Mouse (Mus musculus) limb, embryonic 14.5 days (tissue): ENCODE data around the gene 1700122O11Rik. TPM values are rescaled to one million over a fixed set of nuclear protein-coding genes. Genes with fewer than 3 reads are reported as not detected.

ENCODE experiments used
- ATAC-seq: fragments of 200-750 bp; cut with Nextera tagmentation; 2 replicates; pipeline ENCODE4 v1.8.0; 2017; ENCODE audit warnings: low read depth, moderate number of reproducible peaks, moderate TSS enrichment; ENCODE audit not compliant: low FRiP score
- DNase-seq: peaks from one replicate; pipeline ENCODE4 v3.0.0-alpha.2; 2015; ENCODE audit warnings: low spot score
- H3K27ac ChIP-seq: fragments of 300-500 bp; sonication (generic); replicated peaks from 2 replicates; pipeline ENCODE4 v1.5.1; 2014; ENCODE audit warnings: low read depth, mild to moderate bottlenecking, low read length, moderate library complexity, mixed read lengths
- H3K27me3 ChIP-seq: fragments of 300-500 bp; sonication (generic); 2 replicates; pipeline ENCODE4 v1.6.1; 2014; ENCODE audit warnings: low read length, mixed read lengths; ENCODE audit not compliant: control insufficient read depth, insufficient read depth
- H3K36me3 ChIP-seq: fragments of 300-500 bp; sonication (generic); 2 replicates; pipeline ENCODE4 v1.6.1; 2014; ENCODE audit warnings: mild to moderate bottlenecking, low read length, moderate library complexity, mixed read lengths; ENCODE audit not compliant: control insufficient read depth, insufficient read depth
- H3K4me1 ChIP-seq: fragments of 300-500 bp; sonication (generic); 2 replicates; pipeline ENCODE4 v1.6.1; 2014; ENCODE audit warnings: antibody characterized with exemption, low read length, mixed read lengths; ENCODE audit not compliant: control insufficient read depth, insufficient read depth
- H3K4me2 ChIP-seq: fragments of 300-500 bp; sonication (generic); replicated peaks from 2 replicates; pipeline ENCODE4 v1.6.1; 2014; ENCODE audit warnings: low read depth, mild to moderate bottlenecking, low read length, moderate library complexity; ENCODE audit not compliant: severe bottlenecking
- H3K4me3 ChIP-seq: fragments of 300-500 bp; sonication (generic); replicated peaks from 2 replicates; pipeline ENCODE4 v1.5.1; 2014; ENCODE audit warnings: low read length
- H3K9ac ChIP-seq: fragments of 300-500 bp; sonication (generic); 2 replicates; pipeline ENCODE4 v1.6.1; 2014; ENCODE audit warnings: mild to moderate bottlenecking, low read depth, low read length, moderate library complexity; ENCODE audit not compliant: severe bottlenecking
- H3K9me3 ChIP-seq: fragments of 300-500 bp; sonication (generic); 2 replicates; pipeline ENCODE4 v1.6.1; 2016; ENCODE audit warnings: low read length; ENCODE audit not compliant: control insufficient read depth
- POLR2A ChIP-seq: fragments of 200-500 bp; IDR thresholded peaks from 2 replicates; pipeline ENCODE4 v1.8.0; 2012; ENCODE audit warnings: inconsistent platforms, mild to moderate bottlenecking, moderate library complexity, borderline replicate concordance; ENCODE audit not compliant: insufficient read depth, insufficient read length; ENCODE audit errors: extremely low read depth
- WGBS: fragments of 180-500 bp; shearing (Covaris S2); extraction: QIAGEN DNeasy Blood & Tissue Kit; methylation state at CpG from one replicate; pipeline ENCODE4 v1.1.7; 2014; 5-methylcytosine and 5-hydroxymethylcytosine counted together
- polyA plus RNA-seq, 2 experiments: library from polyadenylated mRNA; depleted of rRNA in 1 of 2; stranded (reverse) in 1 of 2; unstranded in 1 of 2; fragments of >200 nt; fragmentation: Nextera tagmentation in 1 of 2; extraction: Ambion mirVana in 1 of 2; gene quantifications; 2 replicates each; pipeline versions ENCODE4 v1.2.1 to v1.2.3; 2012 to 2014

The 1700122O11Rik gene
- polyA plus RNA-seq, 2 experiments = not detected

DNA sequence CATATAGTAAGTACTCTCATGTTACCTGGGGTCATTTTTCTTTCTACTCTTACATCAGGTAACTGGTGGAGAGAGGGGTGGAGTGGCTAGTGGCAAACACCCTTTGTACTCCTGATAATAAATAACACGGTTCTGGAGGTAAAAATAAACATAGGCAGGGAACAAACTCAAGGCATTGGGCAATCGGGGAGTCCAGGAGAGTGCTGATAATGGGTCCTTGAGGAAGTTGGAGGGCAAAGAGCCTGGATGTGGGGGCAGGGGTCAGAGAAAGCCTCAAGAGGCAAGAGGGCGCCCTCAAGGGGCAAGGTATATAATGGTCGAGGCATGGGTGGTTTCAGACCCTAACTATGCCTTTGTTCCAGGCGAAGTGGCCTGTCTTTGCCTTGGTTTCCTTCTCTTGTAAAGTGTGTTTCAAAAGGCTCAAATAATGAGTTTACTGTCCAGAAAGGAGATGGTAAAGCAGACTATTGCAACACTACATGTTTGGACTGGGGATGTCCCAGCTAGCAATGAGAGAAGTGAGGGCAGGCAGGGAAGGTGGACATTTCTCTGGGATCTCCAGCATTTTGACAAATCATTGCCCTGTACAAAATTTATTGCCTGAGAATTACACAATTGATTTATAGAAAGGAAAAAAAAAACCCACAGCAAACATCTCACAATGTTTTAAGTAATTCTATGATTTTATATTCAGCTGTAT is 13.7 kb upstream of the 1700122O11Rik start:
- no peak overlapping the region for H3K27ac ChIP-seq
- no peak for TF ChIP-seq POLR2A
- H3K4me3 ChIP-seq = no peak overlapping the region
- H3K9me3 ChIP-seq = no peaks in the 10 kb centered on the region
- no peaks in the 10 kb centered on the region for H3K36me3 ChIP-seq
- H3K4me2 ChIP-seq = no peak overlapping the region
- peaks cover 4% of the 10 kb centered on the region; the same call in 1 of the 2 replicates for H3K4me1 ChIP-seq
- ATAC-seq (no peak), DNase-seq (no peak)
- no peak overlapping the region for H3K9ac ChIP-seq
- WGBS = 68% methylated on average over 5 of the region's 5 CpGs
- no peaks in the 10 kb centered on the region for H3K27me3 ChIP-seq

DNA sequence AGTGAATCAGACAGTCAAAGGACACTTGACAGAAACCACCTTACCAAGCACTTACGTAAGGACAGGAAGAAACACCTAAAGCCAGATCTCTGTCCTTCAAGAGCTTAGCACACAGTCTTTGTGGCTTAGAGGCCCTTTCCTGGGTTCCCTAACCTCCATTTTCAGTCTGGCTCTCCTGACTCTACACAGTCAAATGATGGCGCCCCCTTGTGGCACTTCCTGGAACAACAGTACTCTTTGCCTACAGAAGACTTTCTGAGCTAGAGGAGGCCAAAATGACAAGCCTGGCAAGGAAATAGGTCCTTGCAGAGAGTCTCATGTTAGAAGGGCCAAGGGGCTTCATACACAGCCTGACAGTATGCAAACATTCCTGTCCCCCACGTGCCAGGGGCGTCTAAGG is 7.5 kb upstream of the 1700122O11Rik start:
- H3K4me1 ChIP-seq = peaks cover 16% of the 10 kb centered on the region
- no peak for ATAC-seq
- no peaks in the 10 kb centered on the region for H3K27me3 ChIP-seq
- no peak overlapping the region for H3K4me2 ChIP-seq
- no peak overlapping the region for H3K9ac ChIP-seq
- peak; percentile 73 for DNase-seq
- no peak overlapping the region for H3K4me3 ChIP-seq
- 33% methylated on average over 4 of the region's 4 CpGs for WGBS
- TF ChIP-seq POLR2A = no peak
- no peaks in the 10 kb centered on the region for H3K36me3 ChIP-seq
- H3K9me3 ChIP-seq = no peaks in the 10 kb centered on the region
- H3K27ac ChIP-seq = no peak overlapping the region

DNA sequence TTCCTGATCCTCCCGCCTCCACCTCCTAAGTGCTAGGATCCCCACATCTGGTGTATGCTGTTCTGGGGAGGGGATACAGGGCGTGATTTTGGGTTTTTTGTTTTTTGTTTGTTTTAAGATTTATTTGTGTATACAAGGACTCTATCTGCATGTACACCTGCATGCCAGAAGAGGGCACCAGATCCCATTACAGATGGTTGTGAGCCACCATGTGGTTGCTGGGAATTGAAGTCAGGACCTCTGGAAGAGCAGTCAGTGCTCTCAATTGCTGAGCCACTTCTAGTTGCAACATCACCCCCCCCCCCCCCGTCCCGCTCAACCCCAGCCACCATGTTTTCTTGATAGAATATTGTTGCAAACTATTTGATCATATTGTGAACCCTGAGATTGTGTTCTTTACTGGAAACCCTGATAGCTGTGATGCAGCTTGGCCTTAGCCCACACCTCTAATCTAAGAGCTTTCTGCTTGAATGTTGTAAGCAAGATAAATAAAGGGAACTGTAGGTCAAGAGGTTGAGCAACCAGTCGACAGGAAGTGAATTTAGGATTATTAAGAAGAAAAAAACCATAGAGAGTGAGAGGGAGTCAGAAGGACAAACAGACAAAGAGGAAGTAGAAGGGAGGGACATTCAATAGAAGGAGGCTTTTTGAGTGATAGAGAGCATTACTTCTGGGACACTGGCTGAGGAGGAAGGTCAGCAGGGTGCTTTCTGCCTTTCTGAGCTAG is 5.2 kb upstream of the 1700122O11Rik start:
- H3K4me3 ChIP-seq = no peak overlapping the region
- H3K9ac ChIP-seq = no peak overlapping the region
- no peaks in the 10 kb centered on the region for H3K9me3 ChIP-seq
- H3K36me3 ChIP-seq = no peaks in the 10 kb centered on the region
- ATAC-seq (no peak), DNase-seq (no peak)
- H3K4me1 ChIP-seq = peaks cover 26% of the 10 kb centered on the region
- no peak overlapping the region for H3K4me2 ChIP-seq
- no peak overlapping the region for H3K27ac ChIP-seq
- TF ChIP-seq POLR2A = no peak
- WGBS = 81% methylated on average over 5 of the region's 5 CpGs
- no peaks in the 10 kb centered on the region for H3K27me3 ChIP-seq

DNA sequence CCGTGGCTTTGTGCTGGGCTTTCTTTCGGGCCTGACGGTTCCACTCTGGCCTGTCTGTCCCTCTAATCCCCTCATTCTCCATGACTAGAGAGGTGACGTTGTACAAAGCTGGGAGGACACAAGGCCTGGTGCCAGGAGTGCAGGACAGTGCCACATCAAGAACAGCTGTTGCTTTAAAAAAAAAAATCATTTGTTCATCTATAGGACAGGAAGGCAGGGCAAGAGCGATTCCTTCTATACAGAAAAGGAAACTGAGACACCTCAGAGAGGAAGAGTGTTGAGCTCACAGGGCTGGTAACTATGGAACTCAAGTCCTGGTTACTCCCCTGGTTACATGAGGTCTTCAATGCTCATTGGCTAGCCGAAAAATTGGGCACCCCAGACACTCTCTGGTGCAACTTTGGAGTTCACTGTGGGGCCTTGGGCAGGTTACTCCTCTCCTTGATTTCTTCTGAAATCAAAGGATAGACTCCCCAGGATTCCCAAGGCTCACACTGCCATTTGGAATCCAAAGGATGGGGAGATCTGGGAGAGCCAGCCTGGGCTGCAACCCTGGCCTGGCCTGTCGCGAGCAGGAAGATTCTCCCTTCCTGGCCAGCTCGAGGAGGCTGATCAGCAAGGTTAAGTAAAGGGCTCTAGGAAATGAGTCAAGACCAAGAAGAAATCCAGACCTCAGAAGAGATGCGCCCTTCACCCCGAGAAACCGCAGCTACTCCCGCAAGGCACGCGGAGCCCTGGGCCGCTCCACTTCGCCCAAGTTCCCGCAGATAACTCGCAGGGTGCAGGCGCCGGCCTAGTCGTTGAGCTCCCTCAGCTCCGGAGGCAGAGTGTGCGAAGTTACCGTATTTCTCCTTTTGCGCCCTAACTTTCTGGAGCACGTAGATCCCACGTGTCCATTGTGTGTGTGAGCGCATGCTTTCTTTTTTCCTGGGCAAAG is 3.5 kb upstream of the 1700122O11Rik start:
- peak overlapping the region; percentile 51 for H3K4me2 ChIP-seq
- DNase-seq (peak; percentile 65), ATAC-seq (peak; percentile 79; the same call in 1 of the 2 replicates)
- H3K4me1 ChIP-seq = peaks cover 26% of the 10 kb centered on the region
- H3K9ac ChIP-seq = peak overlapping the region; percentile 40
- peak overlapping the region; percentile 27 for H3K4me3 ChIP-seq
- H3K27ac ChIP-seq = peak overlapping the region; percentile 89
- no peaks in the 10 kb centered on the region for H3K36me3 ChIP-seq
- no peaks in the 10 kb centered on the region for H3K27me3 ChIP-seq
- TF ChIP-seq POLR2A = no peak
- H3K9me3 ChIP-seq = no peaks in the 10 kb centered on the region
- 8% methylated on average over 26 of the region's 29 CpGs for WGBS

DNA sequence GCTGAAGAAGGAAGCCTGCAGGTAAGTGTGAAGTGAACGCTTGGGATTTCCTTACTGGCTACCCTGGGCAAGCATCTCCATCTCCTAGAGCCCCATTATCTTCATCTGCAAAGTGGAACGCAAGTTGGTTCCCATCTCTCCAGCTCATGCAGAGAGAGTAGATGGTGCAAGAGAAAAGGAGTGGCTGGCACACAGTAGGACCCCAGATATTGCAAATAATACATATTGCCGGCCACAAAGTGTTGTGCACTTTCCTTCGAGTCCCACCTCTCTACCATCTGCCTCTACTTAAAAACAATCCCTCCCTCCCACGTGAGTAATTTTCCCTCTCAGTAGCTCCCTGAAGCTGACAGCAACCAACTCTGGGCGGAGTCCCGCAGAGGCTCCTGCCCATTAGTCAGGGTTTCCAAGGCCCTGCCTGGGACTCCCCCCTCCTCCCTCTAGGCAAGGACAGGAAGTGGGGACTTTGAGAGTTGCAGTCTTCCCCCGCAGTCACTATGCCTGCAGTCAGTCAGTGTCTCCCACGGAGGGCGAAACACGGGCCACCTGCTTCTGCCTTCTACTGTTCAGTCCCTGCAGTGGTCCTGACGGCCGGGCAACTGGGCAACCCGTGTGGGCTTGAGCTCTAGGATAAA is 1.3 kb upstream of the 1700122O11Rik start:
- DNase-seq (peak; percentile 72), ATAC-seq (peak; percentile 75)
- H3K4me1 ChIP-seq = peaks cover 26% of the 10 kb centered on the region
- no peak for TF ChIP-seq POLR2A
- peak overlapping the region; percentile 35 for H3K4me2 ChIP-seq
- 0 out of 2 replicates have a peak overlapping the region, but pooled peaks have one; percentile 8 for H3K4me3 ChIP-seq
- peak overlapping the region; percentile 49 for H3K27ac ChIP-seq
- no peaks in the 10 kb centered on the region for H3K9me3 ChIP-seq
- H3K36me3 ChIP-seq = no peaks in the 10 kb centered on the region
- no peak overlapping the region for H3K9ac ChIP-seq
- 12% methylated on average over 14 of the region's 14 CpGs for WGBS
- no peaks in the 10 kb centered on the region for H3K27me3 ChIP-seq
